Mouse (Mus musculus) megakaryocyte, embryonic 14.5 days (primary cell): Measurements from ENCODE around the gene Runx3.

Experiments used
- FLI1 ChIP-seq: IDR thresholded peaks from 2 replicates; pipeline ENCODE4 v1.6.1; 2012; ENCODE audit warnings: low read length, inconsistent platforms, mixed read lengths
- GATA1 ChIP-seq: IDR thresholded peaks from 3 replicates; pipeline ENCODE4 v1.6.1; 2012; ENCODE audit warnings: mixed read lengths, low read length, inconsistent platforms, borderline replicate concordance

DNA sequence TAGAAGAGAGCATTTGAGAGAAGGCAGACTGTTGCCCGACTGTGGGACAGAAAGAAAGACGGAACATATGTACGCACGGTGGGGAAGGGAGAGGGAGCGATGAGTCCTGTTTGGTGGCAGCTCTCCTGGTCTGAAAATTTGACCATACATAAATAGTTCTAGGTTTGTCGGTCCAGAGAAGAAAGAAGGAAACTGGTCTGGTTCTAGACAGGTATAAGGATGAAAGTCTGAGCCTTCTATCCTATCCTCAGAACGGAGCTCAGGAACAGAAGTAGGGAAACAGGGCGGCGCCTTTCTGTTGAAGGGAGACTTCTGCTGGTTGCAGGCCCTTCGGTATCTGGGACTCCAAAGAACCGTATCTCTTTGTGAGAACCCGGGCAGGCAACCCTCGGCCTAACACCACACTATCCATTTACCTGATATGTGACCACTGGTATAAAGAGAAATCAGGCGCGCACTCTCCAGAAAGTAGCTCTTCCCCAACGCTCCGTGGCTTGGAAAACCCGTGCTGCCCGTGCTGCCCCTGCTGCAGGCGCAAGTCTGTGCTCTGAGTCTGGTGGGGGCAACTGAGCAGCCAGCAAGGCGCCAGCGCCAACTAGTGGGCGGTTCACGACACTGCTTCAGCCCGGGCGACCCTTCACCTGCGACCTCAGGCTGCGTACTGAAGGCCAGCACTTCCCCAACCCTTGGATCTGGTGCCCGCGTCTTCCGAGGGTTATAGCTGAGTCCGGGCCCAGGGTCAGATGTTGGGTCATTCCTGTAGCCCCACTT is 29.8 kb downstream of the Runx3 start:
- no peak for TF ChIP-seq GATA1
- no peak for TF ChIP-seq FLI1
